Mouse (Mus musculus) liver, postnatal 0 days (tissue): ENCODE measurements around the gene Paf1. TPM values are rescaled to one million over a fixed set of nuclear protein-coding genes. Genes with fewer than 3 reads are reported as not detected.

Source experiments
- ATAC-seq: fragments of 200-750 bp; cut with Nextera tagmentation; 2 replicates; pipeline ENCODE4 v1.8.0; 2017; ENCODE audit warnings: mild to moderate bottlenecking, moderate library complexity
- DNase-seq: peaks from one replicate; pipeline ENCODE4 v3.0.0-alpha.2; 2016
- H3K27ac ChIP-seq: fragments of 300-500 bp; sonication (generic); 2 replicates; pipeline ENCODE4 v1.5.1; 2014; ENCODE audit warnings: antibody characterized with exemption, moderate library complexity, mild to moderate bottlenecking, low read depth
- H3K27me3 ChIP-seq: fragments of 300-500 bp; sonication (generic); 2 replicates; pipeline ENCODE4 v1.6.1; 2014; ENCODE audit warnings: low read length, control low read depth, mixed read lengths; ENCODE audit not compliant: insufficient read depth
- H3K36me3 ChIP-seq: fragments of 300-500 bp; sonication (generic); replicated peaks from 2 replicates; pipeline ENCODE4 v1.6.1; 2014; ENCODE audit warnings: mild to moderate bottlenecking, control low read depth, low read length, moderate library complexity, mixed read lengths; ENCODE audit not compliant: insufficient read depth
- H3K4me1 ChIP-seq: fragments of 300-500 bp; sonication (generic); 2 replicates; pipeline ENCODE4 v1.6.1; 2014; ENCODE audit warnings: antibody characterized with exemption, mild to moderate bottlenecking, control low read depth; ENCODE audit not compliant: insufficient read depth
- H3K4me2 ChIP-seq: fragments of 300-500 bp; sonication (generic); 2 replicates; pipeline ENCODE4 v1.6.1; 2014; ENCODE audit warnings: low read depth, mild to moderate bottlenecking, low read length, moderate library complexity, mixed read lengths
- H3K4me3 ChIP-seq: fragments of 300-500 bp; sonication (generic); 2 replicates; pipeline ENCODE4 v1.5.1; 2014; ENCODE audit warnings: low read depth, low read length
- H3K9ac ChIP-seq: fragments of 300-500 bp; sonication (generic); replicated peaks from 2 replicates; pipeline ENCODE4 v1.6.1; 2014; ENCODE audit warnings: mild to moderate bottlenecking, moderate library complexity
- H3K9me3 ChIP-seq: fragments of 300-500 bp; sonication (generic); 2 replicates; pipeline ENCODE4 v1.6.1; 2016; ENCODE audit warnings: mild to moderate bottlenecking, control low read depth, low read length, mixed read lengths
- CTCF ChIP-seq: sonication (generic); IDR thresholded peaks from 2 replicates; pipeline ENCODE4 v1.5.1; 2016; ENCODE audit warnings: antibody characterized with exemption, low read depth
- EP300 ChIP-seq: IDR thresholded peaks from 2 replicates; pipeline ENCODE4 v1.6.1; 2016; ENCODE audit warnings: antibody characterized with exemption, low read depth, mild to moderate bottlenecking
- WGBS: fragments of 180-500 bp; shearing (Covaris S2); extraction: QIAGEN DNeasy Blood & Tissue Kit; methylation state at CpG from one replicate; pipeline ENCODE4 v1.1.7; 2014; ENCODE audit not compliant: insufficient replicate concordance; 5-methylcytosine and 5-hydroxymethylcytosine counted together
- polyA plus RNA-seq: library from polyadenylated mRNA; unstranded; fragments of >200 nt; fragmentation: Nextera tagmentation; extraction: Ambion mirVana; gene quantifications from 2 replicates; pipeline ENCODE4 v1.2.1, GENCODE M21; 2015

Gene Paf1
- polyA plus RNA-seq, 1 experiment from 2014 or later: 21.1 TPM

DNA sequence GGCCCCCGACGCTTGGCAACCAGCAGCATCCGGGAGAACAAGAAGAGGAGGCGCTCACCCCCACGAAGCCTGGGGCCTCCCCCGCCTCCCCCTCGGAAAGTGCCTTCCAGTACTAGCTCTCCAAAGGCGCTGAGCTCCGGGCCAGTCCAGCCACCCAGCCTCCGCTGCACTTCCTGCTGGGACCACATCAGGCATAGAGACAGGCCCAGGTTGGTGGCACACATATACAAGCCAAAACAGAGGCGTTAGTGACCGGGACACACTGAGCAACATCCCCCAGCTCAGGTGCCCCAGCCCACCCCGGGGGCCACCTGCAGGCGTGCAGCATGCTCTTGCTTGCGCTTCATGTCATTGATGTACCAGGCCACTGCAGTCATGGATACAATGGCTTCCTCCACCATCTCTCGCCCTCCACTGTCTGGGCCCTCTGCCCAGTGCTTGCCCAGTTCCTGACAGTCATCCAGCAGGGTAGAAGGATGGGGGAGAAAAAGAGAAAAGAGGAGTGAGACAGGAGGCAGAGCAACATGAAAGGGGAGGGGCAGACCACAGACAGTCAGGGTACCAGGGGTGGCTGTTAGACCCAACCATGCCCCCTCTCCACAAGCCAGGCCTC, 25.0 kb upstream of the Paf1 start:
- H3K9ac ChIP-seq: no peak overlapping the region
- H3K36me3 ChIP-seq: peaks cover 3% of the 10 kb centered on the region; the same call in 1 of the 2 replicates
- no peak overlapping the region for H3K27ac ChIP-seq
- no peak for TF ChIP-seq CTCF
- no peak for TF ChIP-seq EP300
- H3K27me3 ChIP-seq: no peaks in the 10 kb centered on the region
- DNase-seq: no peak
- H3K9me3 ChIP-seq: no peaks in the 10 kb centered on the region
- no peak for ATAC-seq
- peaks cover 16% of the 10 kb centered on the region for H3K4me1 ChIP-seq
- no peak overlapping the region for H3K4me2 ChIP-seq
- WGBS: 85% methylated on average over 16 of the region's 16 CpGs
- H3K4me3 ChIP-seq: no peak overlapping the region

DNA sequence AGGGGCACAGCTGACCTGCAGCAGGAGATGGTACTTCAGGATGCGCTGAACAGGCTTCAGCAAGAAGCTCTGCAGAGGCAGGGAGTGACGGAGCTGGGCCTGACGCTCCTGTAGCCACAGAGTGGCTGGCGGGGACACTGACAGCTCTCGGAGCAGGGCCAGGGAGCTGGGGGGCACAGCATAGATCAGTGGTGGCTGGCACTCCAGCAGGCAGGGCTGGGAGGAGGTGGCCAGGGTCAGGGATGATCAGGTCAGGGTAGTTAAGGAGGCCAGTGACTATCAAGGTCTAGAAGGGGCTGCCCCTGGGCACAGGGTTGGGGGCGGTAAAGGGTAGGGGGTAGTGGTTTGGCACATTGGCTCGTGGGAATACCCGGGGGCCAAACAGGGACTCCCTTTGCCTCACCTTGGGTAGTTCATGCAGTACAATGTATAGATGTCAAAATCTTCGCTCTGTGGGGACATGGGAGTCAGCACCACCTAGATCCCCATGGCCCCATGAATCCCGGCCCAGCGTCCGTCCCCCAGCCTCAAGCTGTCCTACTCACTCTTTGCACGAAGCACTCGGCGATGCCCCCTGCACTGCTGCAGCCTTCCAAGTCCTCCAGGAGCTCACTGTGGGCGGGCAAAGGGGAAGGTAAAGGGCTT, 24.4 kb upstream of the Paf1 start:
- H3K27me3 ChIP-seq: no peaks in the 10 kb centered on the region
- no peak overlapping the region for H3K9ac ChIP-seq
- no peaks in the 10 kb centered on the region for H3K9me3 ChIP-seq
- H3K36me3 ChIP-seq: peaks cover 3% of the 10 kb centered on the region; the same call in 1 of the 2 replicates
- H3K4me2 ChIP-seq: no peak overlapping the region
- TF ChIP-seq EP300 (no peak), CTCF (no peak)
- 85% methylated on average over 16 of the region's 16 CpGs for WGBS
- H3K4me3 ChIP-seq: no peak overlapping the region
- no peak for ATAC-seq
- no peak for DNase-seq
- H3K27ac ChIP-seq: no peak overlapping the region
- peaks cover 16% of the 10 kb centered on the region for H3K4me1 ChIP-seq

DNA sequence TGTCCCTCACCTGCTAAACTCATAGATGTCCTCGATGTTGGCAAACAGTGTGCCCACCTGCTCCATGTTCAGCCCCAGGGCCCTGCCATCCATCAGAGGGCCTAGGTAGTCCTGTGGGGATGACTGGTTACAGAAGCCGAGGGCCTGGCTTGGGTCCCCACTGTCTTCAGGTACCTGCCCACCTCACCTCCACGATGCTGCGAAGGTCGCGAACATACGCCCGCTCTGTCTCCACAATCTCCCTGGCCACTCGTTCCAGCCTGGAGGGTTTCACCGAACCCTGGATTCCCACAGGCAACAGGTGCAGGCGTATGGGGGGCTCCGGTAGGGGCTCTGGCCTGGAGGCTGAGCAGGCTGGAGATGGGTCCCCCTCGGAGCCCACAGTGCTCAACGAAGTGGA, 22.7 kb upstream of the Paf1 start:
- Histone ChIP-seq H3K4me3 (no peak overlapping the region), H3K36me3 (peaks cover 3% of the 10 kb centered on the region; the same call in 1 of the 2 replicates), H3K9me3 (no peaks in the 10 kb centered on the region), H3K27me3 (no peaks in the 10 kb centered on the region), H3K9ac (no peak overlapping the region), H3K4me2 (no peak overlapping the region), H3K4me1 (peaks cover 30% of the 10 kb centered on the region), H3K27ac (no peak overlapping the region)
- DNase-seq (no peak), ATAC-seq (no peak)
- 85% methylated on average over 14 of the region's 14 CpGs for whole genome bisulfite sequencing
- TF ChIP-seq EP300 (no peak), CTCF (no peak)

DNA sequence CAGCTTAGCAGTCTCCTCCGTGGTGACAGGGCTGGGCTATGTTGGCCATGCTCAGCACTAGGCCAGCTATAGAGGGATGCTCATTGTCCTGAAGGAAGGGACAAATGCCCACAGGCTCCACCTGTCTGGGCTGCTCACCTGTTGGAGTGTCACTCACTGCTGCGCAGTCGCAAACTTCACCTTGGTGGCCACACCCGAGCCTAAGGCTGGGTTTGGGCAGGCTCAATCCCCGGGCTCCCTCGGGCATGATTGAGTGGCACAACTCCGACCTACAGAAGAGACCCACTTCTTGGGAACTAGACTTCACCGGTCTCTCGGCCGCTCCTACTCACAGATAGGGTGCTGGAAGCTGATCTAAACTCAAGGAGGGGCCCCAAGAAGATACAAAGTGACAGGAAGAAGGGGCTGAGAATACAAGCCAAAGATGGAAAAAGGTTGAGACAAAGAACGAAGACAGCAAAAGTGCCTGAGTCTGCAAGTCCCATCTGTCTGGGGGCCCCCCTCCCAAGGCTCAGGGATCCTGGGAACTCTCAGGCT, 21.7 kb upstream of the Paf1 start:
- Histone ChIP-seq H3K27me3 (no peaks in the 10 kb centered on the region), H3K9ac (peak overlapping the region; percentile 82), H3K4me3 (peak overlapping the region; percentile 82), H3K4me2 (peak overlapping the region; percentile 96), H3K4me1 (peaks cover 37% of the 10 kb centered on the region), H3K9me3 (no peaks in the 10 kb centered on the region), H3K27ac (0 out of 2 replicates have a peak overlapping the region, but pooled peaks have one; percentile 94), H3K36me3 (0 out of 2 replicates have a peak, but pooled peaks cover 3% of the 10 kb centered on the region)
- no peak for ATAC-seq
- no peak for TF ChIP-seq CTCF
- TF ChIP-seq EP300: no peak
- WGBS: 13% methylated on average over 11 of the region's 11 CpGs
- no peak for DNase-seq

DNA sequence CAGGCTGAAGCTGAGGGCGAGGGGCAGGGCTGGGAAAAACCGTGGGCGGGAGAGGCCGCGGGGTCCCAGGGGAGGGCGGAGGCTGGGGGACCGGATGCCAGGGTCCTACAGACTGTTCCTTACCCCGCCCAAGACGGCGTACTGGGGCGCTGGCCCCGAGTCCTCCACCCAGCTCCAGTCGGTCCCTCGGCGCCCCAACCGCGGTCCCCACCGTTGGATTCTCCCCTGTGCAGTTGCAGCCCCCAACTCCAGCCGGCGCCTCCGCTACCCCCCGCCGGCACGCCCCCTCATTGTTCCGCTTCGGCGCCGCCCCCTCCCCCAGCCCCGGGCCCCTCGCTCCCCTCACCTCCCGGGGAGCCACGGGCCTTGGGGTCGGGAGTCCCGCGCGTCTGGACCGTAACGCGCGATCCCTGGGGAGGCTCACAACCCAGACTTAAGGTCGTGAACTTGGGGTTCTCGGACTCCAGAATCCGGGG, 21.2 kb upstream of the Paf1 start:
- Histone ChIP-seq H3K4me1 (peaks cover 43% of the 10 kb centered on the region), H3K27ac (peak overlapping the region; percentile 94), H3K9me3 (no peaks in the 10 kb centered on the region), H3K27me3 (no peaks in the 10 kb centered on the region), H3K9ac (peak overlapping the region; percentile 82), H3K36me3 (0 out of 2 replicates have a peak, but pooled peaks cover 3% of the 10 kb centered on the region), H3K4me3 (peak overlapping the region; percentile 82), H3K4me2 (peak overlapping the region; percentile 96)
- ATAC-seq (no peak), DNase-seq (peak; percentile 55)
- 2% methylated on average over 39 of the region's 43 CpGs for WGBS
- TF ChIP-seq EP300 (no peak), CTCF (no peak)
